Mouse (Mus musculus): ENCODE measurements at regions not wholly inside any gene's neighbourhood (a gene's known extent, or its start where the extent isn't known, plus 50 kb on each side); places are given as distances from the start of the nearest gene placed in this dataset.

DNA sequence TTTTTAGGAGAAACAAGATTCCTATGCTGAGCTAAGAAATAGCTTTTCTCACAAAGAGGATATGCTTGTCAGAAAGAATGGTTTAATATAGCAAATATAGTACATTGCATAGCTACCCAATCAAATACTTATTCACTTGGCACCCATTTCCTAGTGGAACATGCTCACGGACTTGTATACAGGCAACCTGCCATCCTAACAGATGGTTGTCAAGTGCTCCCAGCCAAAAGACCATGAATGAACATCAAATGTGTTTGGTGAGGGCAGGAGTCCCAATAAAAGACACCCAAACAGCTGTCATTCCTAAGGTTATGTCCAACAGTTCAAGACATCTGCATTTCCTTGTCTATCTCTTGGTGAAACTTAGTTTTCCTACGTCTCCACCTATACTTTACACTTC, 1531.9 kb upstream of the G6pd2 start:
- TF ChIP-seq CTCF (IDR thresholded peaks at IDR 0.05; ENCODE audit: borderline replicate concordance, insufficient read depth, low read depth, low read length) (no peak), POLR2A (IDR thresholded peaks at IDR 0.05; ENCODE audit: borderline replicate concordance, insufficient read depth, low read length) (no peak)

All from cerebellum, adult 2 months (tissue).